Mouse (Mus musculus) adrenal gland, adult 18-20 months (tissue): ENCODE measurements at regions not wholly inside any gene's neighbourhood (a gene's known extent, or its start where the extent isn't known, plus 50 kb on each side); places are given as distances from the start of the nearest gene placed in this dataset.
A peak's percentile ranks its signal among the peaks of the same experiment; 100 is the strongest.

Source experiments
- DNase-seq, 2 experiments: peaks; one replicate each; pipeline ENCODE4 v3.0.0; 2021 to 2022; ENCODE audit warnings: low spot score in 2 of 2

- DNase-seq, result no peak
These were observed 52.8 kb upstream of the Dmrtb1 start for GRCm38 (mm10) chr4:107736866-107737265.

- peak; percentile 86 for DNase-seq
These were observed 53.9 kb upstream of the Dmrtb1 start for GRCm38 (mm10) chr4:107737907-107738306.

GRCm38 (mm10) chr4:107738776-107739175 is 54.7 kb upstream of the Dmrtb1 start:
- DNase-seq, result no peak

- DNase-seq, result no peak
These were observed 55.9 kb upstream of the Dmrtb1 start for GRCm38 (mm10) chr4:107739789-107740405.

GRCm38 (mm10) chr4:107743646-107744045 is 58.4 kb upstream of the Lrp8 start:
- DNase-seq, result no peak

GRCm38 (mm10) chr4:107746366-107746765 is 55.7 kb upstream of the Lrp8 start:
- no peak for DNase-seq

GRCm38 (mm10) chr4:107746923-107747431 is 55.1 kb upstream of the Lrp8 start:
- DNase-seq, result no peak

- no peak for DNase-seq
These were observed 54.6 kb upstream of the Lrp8 start for GRCm38 (mm10) chr4:107747454-107747853.

GRCm38 (mm10) chr4:107747907-107748628 is 54.0 kb upstream of the Lrp8 start:
- DNase-seq, result no peak

GRCm38 (mm10) chr4:107749045-107749444 is 53.0 kb upstream of the Lrp8 start:
- DNase-seq, result no peak

- DNase-seq, result no peak
These were observed 52.0 kb upstream of the Lrp8 start for GRCm38 (mm10) chr4:107750017-107750416.
